Mouse (Mus musculus): ENCODE data around the gene Rcc2. TPM values are rescaled to one million over a fixed set of nuclear protein-coding genes. Genes with fewer than 3 reads are reported as not detected.

The Rcc2 gene
- total RNA-seq, 4 experiments from 2014 or later: 6.0 to 7.8 (median 6.4) TPM

GRCm38 (mm10) chr4:140708297-140708927, 8.1 kb downstream of the Rcc2 start:
- DNase-seq (ENCODE audit: low spot score in 2 of 2): no peak

- DNase-seq (ENCODE audit: low spot score in 2 of 2): no peak
Measured at GRCm38 (mm10) chr4:140709111-140709510, 8.8 kb downstream of the Rcc2 start.

- DNase-seq (ENCODE audit: low spot score in 2 of 2): no peak
Measured at GRCm38 (mm10) chr4:140709617-140710016, 9.3 kb downstream of the Rcc2 start.

- no peak for DNase-seq (ENCODE audit: low spot score in 2 of 2)
Measured at GRCm38 (mm10) chr4:140710781-140711180, 10.4 kb downstream of the Rcc2 start.

- DNase-seq (ENCODE audit: low spot score in 2 of 2): peak; percentile 60 to 72
Measured at GRCm38 (mm10) chr4:140711360-140711759, 11.0 kb downstream of the Rcc2 start.

- DNase-seq (ENCODE audit: low spot score in 2 of 2): peak; percentile 95 to 97
Measured at GRCm38 (mm10) chr4:140713480-140714365, 13.4 kb downstream of the Rcc2 start.

- no peak for DNase-seq (ENCODE audit: low spot score in 2 of 2)
Measured at GRCm38 (mm10) chr4:140714586-140714985, 14.2 kb downstream of the Rcc2 start.

- no peak for DNase-seq (ENCODE audit: low spot score in 2 of 2)
Measured at GRCm38 (mm10) chr4:140716994-140717393, 16.7 kb downstream of the Rcc2 start.

DNA sequence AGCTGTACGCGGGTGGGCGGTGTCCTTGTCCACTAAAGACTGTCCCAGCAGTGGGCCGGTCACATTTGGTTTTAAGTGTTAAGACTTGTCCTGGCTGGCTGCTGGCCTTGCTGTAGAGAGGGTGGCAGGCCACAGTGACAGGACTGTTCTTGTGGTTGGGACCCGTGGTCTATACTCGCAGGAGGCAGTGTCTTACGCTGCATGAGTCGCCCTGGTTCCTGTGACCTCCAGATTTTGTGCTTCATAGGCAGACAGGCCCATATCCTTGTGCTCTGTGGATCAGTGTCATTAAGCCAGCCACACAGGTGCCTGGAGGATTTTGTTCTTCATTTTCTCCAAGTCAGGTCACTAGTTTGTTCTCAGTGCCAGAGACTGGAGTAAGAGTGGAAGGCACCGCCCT, 18.1 kb downstream of the Rcc2 start:
- DNase-seq (ENCODE audit: low spot score in 2 of 2): no peak

DNA sequence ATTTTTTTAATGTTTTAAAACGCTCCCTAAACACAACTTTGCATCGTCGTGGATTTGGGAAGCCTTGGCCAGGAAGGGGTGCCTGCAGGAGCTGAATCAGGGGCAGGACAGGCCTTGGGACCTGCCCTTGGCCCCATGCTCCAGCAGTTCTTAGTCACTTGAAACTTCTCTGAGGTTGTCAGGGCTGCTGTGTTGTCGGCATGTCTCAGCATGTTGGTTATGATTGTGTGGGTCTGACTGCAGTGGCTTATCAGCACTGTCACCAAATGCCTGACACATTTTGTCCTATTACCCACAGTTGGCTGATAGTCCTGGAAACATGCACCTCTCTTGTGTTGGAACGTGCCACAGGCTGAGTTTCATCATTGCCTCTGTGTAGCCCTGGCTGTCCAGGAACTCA, 19.8 kb downstream of the Rcc2 start:
- DNase-seq (ENCODE audit: low spot score in 2 of 2): no peak

DNA sequence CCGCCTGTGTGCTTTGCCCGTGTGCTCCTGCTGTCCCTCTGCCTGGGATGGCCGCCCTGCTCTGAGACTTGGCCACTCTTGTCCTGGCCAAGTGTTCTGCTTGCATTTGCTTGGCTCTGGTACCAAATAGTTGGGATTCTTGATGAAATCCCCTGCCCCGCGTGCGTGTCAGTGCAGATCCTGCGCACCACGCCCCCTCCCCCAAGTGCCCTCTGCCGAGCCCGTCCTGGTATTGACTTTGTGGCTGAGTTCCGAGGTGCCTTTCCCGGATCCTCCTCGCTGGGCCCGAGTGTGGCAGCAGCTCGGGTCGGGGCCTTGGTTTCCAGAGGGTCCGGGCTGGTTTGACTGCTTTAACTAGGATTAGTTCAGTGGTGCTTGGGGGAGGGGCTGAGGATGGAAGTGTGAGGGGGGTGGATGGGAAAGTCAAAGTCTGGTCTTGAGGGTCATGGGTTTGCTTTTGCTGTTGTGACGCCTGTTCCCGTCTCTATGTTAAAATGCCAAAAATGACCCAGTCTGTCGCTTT, 21.7 kb downstream of the Rcc2 start:
- DNase-seq (ENCODE audit: low spot score in 2 of 2): no peak

- DNase-seq (ENCODE audit: low spot score in 2 of 2): no peak
Measured at GRCm38 (mm10) chr4:140722710-140723109, 22.4 kb downstream of the Rcc2 start.

- DNase-seq (ENCODE audit: low spot score in 2 of 2): no peak
Measured at GRCm38 (mm10) chr4:140723192-140723591, 22.9 kb downstream of the Rcc2 start.

- no peak for DNase-seq (ENCODE audit: low spot score in 2 of 2)
Measured at GRCm38 (mm10) chr4:140723801-140724200, 23.5 kb downstream of the Rcc2 start.

DNA sequence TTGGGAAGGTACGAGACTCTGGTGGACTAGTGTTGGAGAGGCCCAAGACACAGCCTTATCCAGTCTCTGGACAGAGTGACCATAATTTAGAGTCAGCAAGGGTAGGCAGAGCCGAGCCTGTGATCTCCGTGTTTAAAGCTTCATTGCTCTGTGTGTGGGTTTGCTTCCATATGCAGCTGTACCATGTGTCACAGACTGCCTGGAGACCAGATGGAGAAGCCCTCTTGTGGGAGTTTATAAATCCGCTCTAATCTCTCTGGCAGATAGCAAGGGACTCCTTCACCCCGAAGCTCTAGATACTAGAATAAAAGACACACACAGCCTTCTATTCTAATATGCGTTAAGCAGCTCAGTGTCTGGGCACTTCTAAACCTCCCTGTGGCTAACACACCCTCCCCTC, 24.4 kb downstream of the Rcc2 start:
- DNase-seq (ENCODE audit: low spot score in 2 of 2): no peak

GRCm38 (mm10) chr4:140726907-140727306, 26.6 kb downstream of the Rcc2 start:
- DNase-seq (ENCODE audit: low spot score in 2 of 2): no peak

DNA sequence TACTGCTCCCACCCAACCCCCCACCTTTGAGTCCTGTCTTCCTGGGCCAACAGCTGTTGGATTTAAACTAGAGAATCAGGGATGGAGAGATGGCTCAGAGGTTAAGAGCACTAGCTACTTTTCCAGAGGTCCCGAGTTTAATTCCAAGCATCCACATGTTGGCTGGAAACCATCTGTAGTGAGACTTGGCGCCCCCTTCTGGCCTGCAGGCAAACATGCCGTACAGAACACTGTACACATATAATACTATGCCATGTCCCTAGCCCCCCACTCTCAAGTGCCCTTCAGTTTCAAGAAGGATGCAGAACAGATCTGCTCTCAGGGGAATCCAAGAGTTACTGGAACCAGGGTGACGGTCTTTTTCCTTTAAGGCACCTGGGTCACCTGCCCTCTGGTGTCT, 31.3 kb downstream of the Rcc2 start:
- DNase-seq (ENCODE audit: low spot score in 2 of 2): no peak

- no peak for DNase-seq (ENCODE audit: low spot score in 2 of 2)
Measured at GRCm38 (mm10) chr4:140732871-140733270, 32.5 kb downstream of the Rcc2 start.

- no peak for DNase-seq (ENCODE audit: low spot score in 2 of 2)
Measured at GRCm38 (mm10) chr4:140740655-140741054, 40.3 kb downstream of the Rcc2 start.

- no peak for DNase-seq (ENCODE audit: low spot score in 2 of 2)
Measured at GRCm38 (mm10) chr4:140741401-140741800, 41.1 kb downstream of the Rcc2 start.

GRCm38 (mm10) chr4:140742543-140742942, 42.2 kb downstream of the Rcc2 start, which contains the start of gene Padi6:
Gene Padi6 (minus strand): TSS chr4:140742643.
- no peak for DNase-seq (ENCODE audit: low spot score in 2 of 2)

GRCm38 (mm10) chr4:140743086-140743485, 42.7 kb downstream of the Rcc2 start:
- DNase-seq (ENCODE audit: low spot score in 2 of 2): no peak

Measured in gastrocnemius, adult 8-10 months (tissue).